Mouse (Mus musculus) liver, adult 2 months (tissue): ENCODE measurements around the gene Chp1. TPM values are rescaled to one million over a fixed set of nuclear protein-coding genes. Genes with fewer than 3 reads are reported as not detected.
"Not testable (repeated sequence)": the region's sequence is repeated elsewhere in the genome, so short reads cannot be mapped to it uniquely, and the experiment has no call there.

ENCODE experiments used
- DNase-seq: peaks from one replicate; pipeline ENCODE4 v3.0.0-alpha.2; 2011; ENCODE audit warnings: low read depth, low spot score; ENCODE audit errors: extremely low read depth
- H3K27ac ChIP-seq: fragments of 200-500 bp; replicated peaks from 2 replicates; pipeline ENCODE4 v1.5.1; 2012; ENCODE audit warnings: low read depth, mild to moderate bottlenecking, control low read depth, inconsistent platforms, low read length; ENCODE audit not compliant: insufficient read depth
- H3K27me3 ChIP-seq: fragments of 200-500 bp; 2 replicates; pipeline ENCODE4 v1.6.1; 2012; ENCODE audit warnings: mild to moderate bottlenecking, moderate library complexity, low read length, inconsistent platforms; ENCODE audit not compliant: control insufficient read depth, insufficient read depth
- H3K36me3 ChIP-seq: fragments of 200-500 bp; 2 replicates; pipeline ENCODE4 v1.6.1; 2012; ENCODE audit warnings: low read length, inconsistent platforms; ENCODE audit not compliant: control insufficient read depth, insufficient read depth
- H3K4me1 ChIP-seq: fragments of 200-500 bp; 2 replicates; pipeline ENCODE4 v1.6.1; 2011; ENCODE audit warnings: low read length; ENCODE audit not compliant: control insufficient read depth, insufficient read depth
- H3K4me3 ChIP-seq: fragments of 200-500 bp; 2 replicates; pipeline ENCODE4 v1.5.1; 2011; ENCODE audit warnings: low read depth, mild to moderate bottlenecking, control low read depth, low read length, moderate library complexity; ENCODE audit not compliant: insufficient read depth
- H3K79me2 ChIP-seq: fragments of 200-500 bp; 2 replicates; pipeline ENCODE4 v1.6.1; 2012; ENCODE audit warnings: inconsistent platforms, mild to moderate bottlenecking, low read length, moderate library complexity; ENCODE audit not compliant: control insufficient read depth, insufficient read depth
- H3K9ac ChIP-seq: fragments of 200-500 bp; 2 replicates; pipeline ENCODE4 v1.6.1; 2012; ENCODE audit warnings: low read depth, mild to moderate bottlenecking, control low read depth, inconsistent platforms, low read length
- CTCF ChIP-seq: fragments of 200-500 bp; IDR thresholded peaks from 2 replicates; pipeline ENCODE4 v1.5.1; 2011; ENCODE audit warnings: low read depth, low read length, control low read depth
- POLR2A ChIP-seq: fragments of 200-500 bp; IDR thresholded peaks from 2 replicates; pipeline ENCODE4 v1.6.1; 2011; ENCODE audit warnings: low read length, control low read depth; ENCODE audit not compliant: insufficient read depth; ENCODE audit errors: extremely low read depth
- WGBS: fragments of 180-500 bp; shearing (Covaris S2); methylation state at CpG from one replicate; pipeline ENCODE4 v1.1.7; 2018; 5-methylcytosine and 5-hydroxymethylcytosine counted together
- polyA plus RNA-seq: library from polyadenylated mRNA; depleted of rRNA; stranded (reverse); fragments of >200 nt; gene quantifications from 2 replicates; pipeline ENCODE4 v1.2.3, GENCODE M21; 2012
- total RNA-seq: library from RNA; depleted of rRNA; stranded (reverse); fragments of >200 nt; gene quantifications from 2 replicates; pipeline ENCODE4 v1.2.3, GENCODE M21; 2014

The Chp1 gene
- total and polyA plus RNA-seq, 2 experiments, result 176 to 178 TPM

DNA sequence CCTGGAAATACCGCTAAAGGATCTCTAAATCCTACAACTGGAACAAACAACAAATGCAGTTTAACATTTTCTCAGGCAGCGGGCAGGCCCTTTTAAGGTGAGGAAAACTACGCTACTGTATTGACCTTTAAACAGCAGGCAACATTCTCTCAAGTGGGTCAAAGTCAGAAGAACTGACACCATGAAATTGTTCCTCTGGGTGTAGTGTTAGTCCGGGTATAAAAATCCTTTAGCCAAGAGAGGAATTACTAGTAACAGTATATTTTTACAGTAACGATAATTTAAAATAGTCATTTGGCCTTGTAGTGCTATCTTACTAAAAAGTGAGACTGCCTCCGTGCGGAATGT lies 46.2 kb downstream of the Chp1 start:
- no peak for TF ChIP-seq CTCF
- no peak for TF ChIP-seq POLR2A
- H3K79me2 ChIP-seq, result peaks cover 11% of the 10 kb centered on the region; the same call in 1 of the 2 replicates
- H3K9ac ChIP-seq, result peak overlapping the region; percentile 24; the same call in 1 of the 2 replicates
- DNase-seq, result no peak
- WGBS, result 2% methylated on average over 7 of the region's 7 CpGs
- H3K36me3 ChIP-seq, result peaks cover 28% of the 10 kb centered on the region
- no peaks in the 10 kb centered on the region for H3K27me3 ChIP-seq
- peak overlapping the region; percentile 69 for H3K27ac ChIP-seq
- peak overlapping the region; percentile 29 for H3K4me3 ChIP-seq
- peaks cover 8% of the 10 kb centered on the region for H3K4me1 ChIP-seq

DNA sequence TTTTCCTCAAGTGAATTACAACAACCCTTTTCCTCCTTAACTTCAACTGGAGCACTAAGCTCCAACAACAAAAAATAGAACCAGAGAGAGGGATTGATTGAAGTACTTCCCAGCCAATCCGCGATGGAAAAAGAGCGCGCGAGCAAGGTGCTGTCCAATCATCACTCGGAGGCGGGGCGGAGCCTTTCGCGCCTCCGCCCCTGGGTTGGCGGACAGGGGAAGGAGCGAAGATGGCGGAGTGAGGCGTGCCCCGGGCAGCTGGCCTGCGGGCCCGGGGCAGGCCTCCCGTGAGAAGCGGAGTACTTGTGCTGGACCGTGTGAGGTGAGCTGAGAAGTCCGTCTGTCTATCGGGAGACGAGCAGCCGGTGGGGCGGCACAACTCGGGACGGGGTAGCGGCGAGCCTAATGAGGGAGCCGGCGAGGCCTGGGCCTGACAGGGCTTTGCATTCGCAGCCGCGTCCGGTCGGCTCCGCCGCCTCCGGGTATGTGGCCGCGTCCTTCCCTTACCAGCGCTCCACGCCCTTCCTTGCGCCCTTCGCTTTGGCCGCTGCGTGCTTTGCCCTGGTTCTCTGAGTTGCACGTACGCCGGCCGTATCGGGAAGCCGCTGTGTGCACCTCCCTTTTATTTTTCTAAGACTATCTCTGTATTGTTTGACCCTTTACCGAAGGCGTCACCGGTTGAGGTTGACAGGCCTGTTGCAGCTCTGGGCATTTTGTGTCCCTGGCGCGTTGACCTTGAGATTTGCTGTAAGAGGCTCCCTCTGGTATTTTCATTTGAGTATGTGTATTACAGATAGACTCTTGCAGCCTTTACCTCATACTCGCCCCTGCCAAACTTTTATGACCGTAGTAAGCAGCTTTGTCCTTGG lies 46.9 kb downstream of the Chp1 start:
- peak overlapping the region; percentile 97 for H3K9ac ChIP-seq
- H3K36me3 ChIP-seq, result peaks cover 33% of the 10 kb centered on the region
- H3K27me3 ChIP-seq, result no peaks in the 10 kb centered on the region
- TF ChIP-seq POLR2A (peak; percentile 86; the same call in 1 of the 2 replicates), CTCF (no peak)
- peak; percentile 94 for DNase-seq
- H3K79me2 ChIP-seq, result peaks cover 11% of the 10 kb centered on the region; the same call in 1 of the 2 replicates
- peak overlapping the region; percentile 94 for H3K27ac ChIP-seq
- H3K4me3 ChIP-seq, result peak overlapping the region; percentile 92
- H3K4me1 ChIP-seq, result peaks cover 8% of the 10 kb centered on the region
- under 1% methylated on average over 61 of the region's 61 CpGs for WGBS

DNA sequence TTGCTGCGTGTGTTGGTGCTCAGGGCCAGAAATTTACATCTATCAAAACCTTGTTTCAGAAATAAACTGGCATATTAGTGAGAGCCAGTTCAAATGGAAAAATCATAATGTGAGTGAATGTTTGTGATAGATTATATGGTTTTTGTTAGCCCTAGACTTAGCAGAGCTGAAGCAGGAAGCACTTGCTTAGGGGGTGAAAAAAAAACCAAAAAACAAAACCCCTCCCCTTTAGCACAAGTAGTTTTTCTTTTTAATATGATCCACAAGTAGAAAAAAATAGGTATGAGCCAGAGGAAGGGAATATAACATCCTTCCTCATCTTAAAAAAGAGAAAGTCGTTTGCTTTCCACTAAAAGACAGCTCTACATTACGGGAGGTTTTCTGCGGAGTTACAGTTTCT lies 47.8 kb downstream of the Chp1 start:
- WGBS, result 20% methylated on average over 4 of the region's 4 CpGs

GRCm38 (mm10) chr2:119596781-119597330 lies 49.4 kb downstream of the Chp1 start:
- Histone ChIP-seq H3K27me3 (no peaks in the 10 kb centered on the region), H3K27ac (no peak overlapping the region), H3K9ac (no peak overlapping the region), H3K4me1 (peaks cover 17% of the 10 kb centered on the region), H3K36me3 (peaks cover 36% of the 10 kb centered on the region), H3K79me2 (peaks cover 11% of the 10 kb centered on the region; the same call in 1 of the 2 replicates), H3K4me3 (no peak overlapping the region)
- DNase-seq, result no peak
- 81% methylated on average over 8 of the region's 8 CpGs for WGBS
- TF ChIP-seq POLR2A (no peak), CTCF (no peak)

More for the DNA sequence above, 47.8 kb downstream of the Chp1 start:
- Histone ChIP-seq H3K27ac (no peak overlapping the region), H3K27me3 (no peaks in the 10 kb centered on the region), H3K9ac (peak overlapping the region; percentile 37; the same call in 1 of the 2 replicates), H3K4me1 (peaks cover 10% of the 10 kb centered on the region), H3K36me3 (peaks cover 37% of the 10 kb centered on the region), H3K79me2 (peaks cover 11% of the 10 kb centered on the region; the same call in 1 of the 2 replicates), H3K4me3 (peak overlapping the region; percentile 60)
- DNase-seq, result no peak
- TF ChIP-seq CTCF (no peak), POLR2A (no peak)

- no peak for DNase-seq
- no peak overlapping the region for H3K4me3 ChIP-seq
- no peaks in the 10 kb centered on the region for H3K27me3 ChIP-seq
- peaks cover 11% of the 10 kb centered on the region for H3K4me1 ChIP-seq
- 95% methylated on average over 4 of the region's 4 CpGs for WGBS
- TF ChIP-seq POLR2A (no peak), CTCF (no peak)
- peaks cover 4% of the 10 kb centered on the region; the same call in 1 of the 2 replicates for H3K79me2 ChIP-seq
- no peak overlapping the region for H3K27ac ChIP-seq
- no peak overlapping the region for H3K9ac ChIP-seq
- peaks cover 57% of the 10 kb centered on the region for H3K36me3 ChIP-seq
Observed at GRCm38 (mm10) chr2:119601027-119601426, 53.5 kb downstream of the Chp1 start.

DNA sequence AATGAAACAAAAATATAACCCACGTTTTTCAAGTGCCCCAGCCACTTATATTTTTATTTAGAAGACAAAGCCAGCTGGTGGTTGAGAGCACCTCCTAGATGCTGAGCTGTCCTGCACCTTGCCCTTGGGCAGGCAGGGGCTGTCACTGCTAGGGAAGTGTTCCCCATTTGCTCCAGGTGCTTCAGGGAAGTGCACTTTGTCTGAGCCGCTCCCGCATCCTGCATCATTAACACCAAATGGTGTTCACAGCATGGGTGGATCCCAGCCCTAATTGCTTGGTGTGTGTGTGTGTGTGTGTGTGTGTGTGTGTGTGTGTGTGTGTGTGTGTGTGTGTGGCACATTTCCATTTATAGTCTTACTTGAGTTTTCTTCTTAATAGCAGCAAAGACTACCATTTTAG lies 54.1 kb downstream of the Chp1 start:
- 78% methylated on average over 3 of the region's 3 CpGs for WGBS

More for the DNA sequence above, 54.1 kb downstream of the Chp1 start:
- H3K36me3 ChIP-seq, result peaks cover 58% of the 10 kb centered on the region
- not testable (repeated sequence) for H3K79me2 ChIP-seq, H3K27ac ChIP-seq, H3K27me3 ChIP-seq, H3K9ac ChIP-seq, H3K4me3 ChIP-seq, DNase-seq
- H3K4me1 ChIP-seq, result peaks cover 11% of the 10 kb centered on the region
